Mouse (Mus musculus) adrenal gland, postnatal 4 days (tissue): Measurements from ENCODE around the gene Olfr1484. TPM values are rescaled to one million over a fixed set of nuclear protein-coding genes. Genes with fewer than 3 reads are reported as not detected.
"Not testable (repeated sequence)": the region's sequence is repeated elsewhere in the genome, so short reads cannot be mapped to it uniquely, and the experiment has no call there.

Source experiments
- DNase-seq, 2 experiments: peaks; one replicate each; pipeline ENCODE4 v3.0.0; 2021 to 2022; ENCODE audit warnings: low spot score in 2 of 2, mixed read lengths in 2 of 2
- long read RNA-seq, 2 experiments: library from polyadenylated mRNA; stranded (forward); transcript quantifications; one replicate each; pipeline ENCODE4 v2.0.0; 2021
- microRNA-seq: library from miRNA; unstranded; fragments of <30 nt; microRNA quantifications from one replicate; pipeline ENCODE4 v1.2.0, GENCODE M21; 2021
- total RNA-seq, 2 experiments: library from RNA; stranded (reverse); gene quantifications; 2 replicates each; pipeline ENCODE4 v1.2.3; 2021

Olfr1484 gene
- not detected for total RNA-seq
- long read RNA-seq, experiment 1, result 0 reads
- long read RNA-seq, experiment 2, result 0 reads

GRCm38 (mm10) chr19:13583211-13583610, at the start of gene Olfr1484:
Gene Olfr1484 (plus strand): TSS chr19:13583511.
- no peak for DNase-seq

GRCm38 (mm10) chr19:13617075-13617474, 33.8 kb downstream of the Olfr1484 start, which contains the start of gene Olfr1487:
Gene Olfr1487 (plus strand): TSS chr19:13617375.
- DNase-seq, result not testable (repeated sequence)

- no peak for DNase-seq
These were observed 48.0 kb downstream of the Olfr1484 start, which contains the start of gene Olfr1489 for GRCm38 (mm10) chr19:13631321-13631720. Gene Olfr1489 (plus strand): TSS chr19:13631621.

Small RNA genes lying within 50 kb of the gene (microRNA-seq; reads per million reads assigned to microRNA genes)
- gene Gm22323 (not detected), gene Gm23931 (not detected)

Other genes starting within 250 kb of the Olfr1484 start
- gene Olfr1466, start 244.6 kb upstream of the Olfr1484 start, total RNA-seq, result not detected
- not detected for gene Olfr1467, start 221.3 kb upstream of the Olfr1484 start, total RNA-seq
- gene Olfr1469, start 175.7 kb upstream of the Olfr1484 start, total RNA-seq, result not detected
- gene Olfr1471, start 140.1 kb upstream of the Olfr1484 start, total RNA-seq, result not detected
- not detected for gene Olfr1472, start 127.4 kb upstream of the Olfr1484 start, total RNA-seq
- not detected for gene Olfr1474, start 113.9 kb upstream of the Olfr1484 start, total RNA-seq
- gene Olfr1475, start 103.3 kb upstream of the Olfr1484 start, total RNA-seq, result not detected
- gene Olfr1477, start 83.0 kb upstream of the Olfr1484 start, total RNA-seq, result not detected
- gene Olfr1480, start 55.6 kb upstream of the Olfr1484 start, total RNA-seq, result not detected
- not detected for gene Olfr1487, start 33.9 kb downstream of the Olfr1484 start, total RNA-seq
- not detected for gene Olfr1489, start 48.1 kb downstream of the Olfr1484 start, total RNA-seq
- not detected for gene Olfr1490, start 67.6 kb downstream of the Olfr1484 start, total RNA-seq
- not detected for gene Olfr1491, start 113.8 kb downstream of the Olfr1484 start, total RNA-seq
- gene Olfr1493-ps1, start 139.8 kb downstream of the Olfr1484 start, total RNA-seq, result not detected
- gene Olfr1494, start 156.2 kb downstream of the Olfr1484 start, total RNA-seq, result not detected
- gene Olfr1495, start 181.1 kb downstream of the Olfr1484 start, total RNA-seq, result not detected
- gene Olfr1496, start 194.4 kb downstream of the Olfr1484 start, total RNA-seq, result not detected
- not detected for gene Olfr1497, start 214.7 kb downstream of the Olfr1484 start, total RNA-seq
- gene Olfr1499, start 235.9 kb downstream of the Olfr1484 start, total RNA-seq, result not detected
- not detected for gene Olfr1500, start 247.0 kb downstream of the Olfr1484 start, total RNA-seq